Mouse (Mus musculus) embryonic fibroblast, embryonic 13.5 days (primary cell): ENCODE measurements at regions not wholly inside any gene's neighbourhood (a gene's known extent, or its start where the extent isn't known, plus 50 kb on each side); places are given as distances from the start of the nearest gene placed in this dataset.

ENCODE experiments used
- CTCF ChIP-seq: IDR thresholded peaks from 2 replicates; pipeline ENCODE4 v1.5.1; 2011; ENCODE audit warnings: mild to moderate bottlenecking, control low read depth, low read length, moderate library complexity, borderline replicate concordance; ENCODE audit not compliant: insufficient read depth
- POLR2A ChIP-seq: IDR thresholded peaks from 2 replicates; pipeline ENCODE4 v1.6.1; 2011; ENCODE audit warnings: low read depth, mild to moderate bottlenecking, control low read depth, low read length, moderate library complexity

- TF ChIP-seq CTCF, result no peak
- no peak for TF ChIP-seq POLR2A
Observed at GRCm38 (mm10) chr4:54714612-54715342, 230.1 kb upstream of the Zfp462 start.
